Mouse (Mus musculus): ENCODE results near the gene Necab3.

Gene Necab3

GRCm38 (mm10) chr2:154558264-154559039, at the start of gene Necab3:
Gene Necab3 (minus strand): TSS chr2:154558890.
- Histone ChIP-seq H3K36me3 (ENCODE audit: control insufficient read depth, insufficient read depth, low read length, poor library complexity, severe bottlenecking) (no peaks in the 10 kb centered on the region), H3K27me3 (ENCODE audit: control insufficient read depth, insufficient read depth, low read length, poor library complexity, severe bottlenecking) (no peaks in the 10 kb centered on the region)
- DNase-seq (ENCODE audit: low read depth, low spot score) = peak; percentile 23

- no peaks in the 10 kb centered on the region for H3K36me3 ChIP-seq (ENCODE audit: control insufficient read depth, insufficient read depth, low read length, poor library complexity, severe bottlenecking)
- H3K27me3 ChIP-seq (ENCODE audit: control insufficient read depth, insufficient read depth, low read length, poor library complexity, severe bottlenecking) = no peaks in the 10 kb centered on the region
- no peak for DNase-seq (ENCODE audit: low read depth, low spot score)
Measured at GRCm38 (mm10) chr2:154606965-154607364, 48.3 kb upstream of the Necab3 start.

- H3K36me3 ChIP-seq (ENCODE audit: control insufficient read depth, insufficient read depth, low read length, poor library complexity, severe bottlenecking) = no peaks in the 10 kb centered on the region
- peak; percentile 45 for DNase-seq (ENCODE audit: low read depth, low spot score)
- H3K27me3 ChIP-seq (ENCODE audit: control insufficient read depth, insufficient read depth, low read length, poor library complexity, severe bottlenecking) = no peaks in the 10 kb centered on the region
Measured at GRCm38 (mm10) chr2:154604156-154604555, 45.5 kb upstream of the Necab3 start.

GRCm38 (mm10) chr2:154603638-154604153, 45.0 kb upstream of the Necab3 start, which contains the start of gene Pxmp4:
Gene Pxmp4 (minus strand): TSS chr2:154603708.
- Histone ChIP-seq H3K36me3 (ENCODE audit: control insufficient read depth, insufficient read depth, low read length, poor library complexity, severe bottlenecking) (no peaks in the 10 kb centered on the region), H3K27me3 (ENCODE audit: control insufficient read depth, insufficient read depth, low read length, poor library complexity, severe bottlenecking) (no peaks in the 10 kb centered on the region)
- peak; percentile 98 for DNase-seq (ENCODE audit: low read depth, low spot score)

GRCm38 (mm10) chr2:154603007-154603637, 44.4 kb upstream of the Necab3 start:
- no peaks in the 10 kb centered on the region for H3K36me3 ChIP-seq (ENCODE audit: control insufficient read depth, insufficient read depth, low read length, poor library complexity, severe bottlenecking)
- no peak for DNase-seq (ENCODE audit: low read depth, low spot score)

GRCm38 (mm10) chr2:154601324-154601723, 42.6 kb upstream of the Necab3 start:
- no peaks in the 10 kb centered on the region for H3K36me3 ChIP-seq (ENCODE audit: control insufficient read depth, insufficient read depth, low read length, poor library complexity, severe bottlenecking)
- no peaks in the 10 kb centered on the region for H3K27me3 ChIP-seq (ENCODE audit: control insufficient read depth, insufficient read depth, low read length, poor library complexity, severe bottlenecking)

More at GRCm38 (mm10) chr2:154603007-154603637, 44.4 kb upstream of the Necab3 start:
- H3K27me3 ChIP-seq (ENCODE audit: control insufficient read depth, insufficient read depth, low read length, poor library complexity, severe bottlenecking) = no peaks in the 10 kb centered on the region

GRCm38 (mm10) chr2:154600586-154600985, 41.9 kb upstream of the Necab3 start:
- no peak for DNase-seq (ENCODE audit: low read depth, low spot score)
- H3K27me3 ChIP-seq (ENCODE audit: control insufficient read depth, insufficient read depth, low read length, poor library complexity, severe bottlenecking) = no peaks in the 10 kb centered on the region
- no peaks in the 10 kb centered on the region for H3K36me3 ChIP-seq (ENCODE audit: control insufficient read depth, insufficient read depth, low read length, poor library complexity, severe bottlenecking)

More at GRCm38 (mm10) chr2:154601324-154601723, 42.6 kb upstream of the Necab3 start:
- no peak for DNase-seq (ENCODE audit: low read depth, low spot score)

- Histone ChIP-seq H3K36me3 (ENCODE audit: control insufficient read depth, insufficient read depth, low read length, poor library complexity, severe bottlenecking) (no peaks in the 10 kb centered on the region; the same call in 1 of the 2 replicates), H3K27me3 (ENCODE audit: control insufficient read depth, insufficient read depth, low read length, poor library complexity, severe bottlenecking) (no peaks in the 10 kb centered on the region)
- DNase-seq (ENCODE audit: low read depth, low spot score) = peak; percentile 44
Measured at GRCm38 (mm10) chr2:154597399-154597798, 38.7 kb upstream of the Necab3 start.

DNA sequence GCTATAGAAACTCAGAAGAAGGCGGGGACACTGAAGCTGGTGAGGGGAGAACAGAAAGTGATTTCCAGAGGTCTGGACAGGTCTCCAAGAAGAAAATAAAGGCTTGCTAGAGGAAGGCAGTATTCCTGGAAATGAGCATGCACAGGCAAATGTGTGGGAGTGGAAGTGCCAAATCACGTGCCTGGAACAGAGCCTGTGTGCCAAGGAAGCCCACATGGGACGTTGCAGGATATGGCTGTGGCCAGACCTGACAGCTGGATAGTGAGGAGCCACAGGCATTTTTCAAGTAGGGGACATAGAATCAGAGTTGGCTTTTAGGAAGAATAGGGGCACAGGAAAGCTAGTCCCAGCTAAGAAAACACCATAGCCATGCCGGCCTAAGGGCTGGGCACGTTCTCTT, 37.1 kb upstream of the Necab3 start:
- Histone ChIP-seq H3K36me3 (ENCODE audit: control insufficient read depth, insufficient read depth, low read length, poor library complexity, severe bottlenecking) (no peaks in the 10 kb centered on the region; the same call in 1 of the 2 replicates), H3K27me3 (ENCODE audit: control insufficient read depth, insufficient read depth, low read length, poor library complexity, severe bottlenecking) (no peaks in the 10 kb centered on the region)
- DNase-seq (ENCODE audit: low read depth, low spot score) = no peak

DNA sequence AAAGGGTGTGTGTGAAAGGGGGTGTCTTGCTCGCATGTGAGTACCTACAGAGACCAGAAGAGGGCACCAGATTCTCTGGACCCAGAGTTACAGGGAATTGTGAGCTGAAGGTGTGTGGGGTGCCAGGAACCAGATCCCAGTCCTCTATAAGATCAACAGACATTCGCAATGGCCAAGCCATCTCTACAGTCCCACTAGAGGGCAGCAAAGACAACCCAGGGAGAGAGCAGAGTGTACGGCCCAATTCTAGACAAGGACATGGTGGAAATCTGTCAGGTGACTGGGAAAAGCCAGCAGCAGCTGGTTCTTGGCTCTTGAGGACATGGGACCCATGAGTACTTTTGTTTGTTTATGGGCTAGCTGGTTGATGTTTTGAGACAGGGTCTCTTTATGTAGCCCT, 34.3 kb upstream of the Necab3 start:
- peak; percentile 75 for DNase-seq (ENCODE audit: low read depth, low spot score)
- Histone ChIP-seq H3K36me3 (ENCODE audit: control insufficient read depth, insufficient read depth, low read length, poor library complexity, severe bottlenecking) (no peaks in the 10 kb centered on the region; the same call in 1 of the 2 replicates), H3K27me3 (ENCODE audit: control insufficient read depth, insufficient read depth, low read length, poor library complexity, severe bottlenecking) (no peaks in the 10 kb centered on the region)

DNA sequence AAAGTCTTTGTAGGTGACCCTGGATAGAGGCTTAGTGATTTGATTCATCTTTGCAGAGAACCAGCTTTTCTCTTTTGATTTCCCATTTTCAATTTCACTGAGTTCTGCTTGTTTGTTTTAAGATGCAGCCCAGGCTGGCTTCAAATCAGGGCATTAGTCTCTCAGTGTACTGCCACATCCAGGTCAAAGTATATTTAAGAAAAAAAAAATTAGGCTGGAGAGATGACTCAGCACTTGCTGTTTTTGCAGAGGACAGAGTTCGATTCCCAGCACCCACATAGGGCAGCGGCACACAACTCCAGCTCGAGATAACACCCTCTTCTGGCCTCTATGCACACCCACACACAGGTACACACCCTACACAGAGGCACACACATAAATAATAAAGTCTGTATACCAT, 32.5 kb upstream of the Necab3 start:
- DNase-seq (ENCODE audit: low read depth, low spot score) = no peak
- Histone ChIP-seq H3K36me3 (ENCODE audit: control insufficient read depth, insufficient read depth, low read length, poor library complexity, severe bottlenecking) (peaks cover 10% of the 10 kb centered on the region), H3K27me3 (ENCODE audit: control insufficient read depth, insufficient read depth, low read length, poor library complexity, severe bottlenecking) (no peaks in the 10 kb centered on the region)

DNA sequence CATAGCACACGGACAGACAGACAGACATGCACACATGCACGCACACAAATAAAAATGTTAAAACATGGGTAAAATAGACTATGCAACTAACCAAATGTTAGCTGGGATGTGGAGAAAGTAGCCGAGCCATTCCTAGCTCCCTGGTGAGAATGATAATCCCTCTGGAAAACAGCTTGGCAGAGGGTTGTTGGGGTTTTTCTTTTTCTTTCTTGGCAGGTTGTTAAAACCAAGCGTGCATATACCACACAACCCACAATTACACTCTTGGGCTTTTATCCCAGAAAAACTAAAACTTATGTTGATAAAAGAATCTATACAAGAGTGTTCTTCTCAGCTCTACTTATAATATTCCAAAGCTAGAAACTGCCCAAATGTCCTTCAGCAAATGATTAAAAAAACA, 30.4 kb upstream of the Necab3 start:
- no peaks in the 10 kb centered on the region for H3K27me3 ChIP-seq (ENCODE audit: control insufficient read depth, insufficient read depth, low read length, poor library complexity, severe bottlenecking)
- DNase-seq (ENCODE audit: low read depth, low spot score) = no peak

GRCm38 (mm10) chr2:154586405-154586804, 27.7 kb upstream of the Necab3 start:
- Histone ChIP-seq H3K36me3 (ENCODE audit: control insufficient read depth, insufficient read depth, low read length, poor library complexity, severe bottlenecking) (peaks cover 10% of the 10 kb centered on the region), H3K27me3 (ENCODE audit: control insufficient read depth, insufficient read depth, low read length, poor library complexity, severe bottlenecking) (no peaks in the 10 kb centered on the region)
- peak; percentile 47 for DNase-seq (ENCODE audit: low read depth, low spot score)

More for the DNA sequence above, 30.4 kb upstream of the Necab3 start:
- H3K36me3 ChIP-seq (ENCODE audit: control insufficient read depth, insufficient read depth, low read length, poor library complexity, severe bottlenecking) = peaks cover 10% of the 10 kb centered on the region

- no peaks in the 10 kb centered on the region for H3K27me3 ChIP-seq (ENCODE audit: control insufficient read depth, insufficient read depth, low read length, poor library complexity, severe bottlenecking)
- peaks cover 10% of the 10 kb centered on the region for H3K36me3 ChIP-seq (ENCODE audit: control insufficient read depth, insufficient read depth, low read length, poor library complexity, severe bottlenecking)
- no peak for DNase-seq (ENCODE audit: low read depth, low spot score)
Measured at GRCm38 (mm10) chr2:154584931-154585601, 26.4 kb upstream of the Necab3 start.
